Mouse (Mus musculus) ES-E14 (cell line): Measurements from ENCODE around the gene Hrk.

ENCODE experiments used
- HCFC1 ChIP-seq: IDR thresholded peaks from 2 replicates; pipeline ENCODE4 v1.6.1; 2012; ENCODE audit warnings: low read length, inconsistent platforms, borderline replicate concordance; ENCODE audit not compliant: insufficient read depth
- ZC3H11A ChIP-seq: IDR thresholded peaks from 2 replicates; pipeline ENCODE4 v1.6.1; 2012; ENCODE audit warnings: low read depth, mild to moderate bottlenecking, inconsistent platforms, low read length, borderline replicate concordance
- ZNF384 ChIP-seq: IDR thresholded peaks from 2 replicates; pipeline ENCODE4 v1.6.1; 2012; ENCODE audit warnings: low read depth, low read length, inconsistent platforms

- TF ChIP-seq ZNF384 (no peak), HCFC1 (peak; percentile 86), ZC3H11A (no peak)
Observed at GRCm38 (mm10) chr5:118154839-118155564, 9.4 kb upstream of the Hrk start, which contains the start of gene Fbxw8.
